Mouse (Mus musculus): ENCODE data around the gene Olfr1134.
"Not testable (repeated sequence)": the region's sequence is repeated elsewhere in the genome, so short reads cannot be mapped to it uniquely, and the experiment has no call there.

The Olfr1134 gene

DNA sequence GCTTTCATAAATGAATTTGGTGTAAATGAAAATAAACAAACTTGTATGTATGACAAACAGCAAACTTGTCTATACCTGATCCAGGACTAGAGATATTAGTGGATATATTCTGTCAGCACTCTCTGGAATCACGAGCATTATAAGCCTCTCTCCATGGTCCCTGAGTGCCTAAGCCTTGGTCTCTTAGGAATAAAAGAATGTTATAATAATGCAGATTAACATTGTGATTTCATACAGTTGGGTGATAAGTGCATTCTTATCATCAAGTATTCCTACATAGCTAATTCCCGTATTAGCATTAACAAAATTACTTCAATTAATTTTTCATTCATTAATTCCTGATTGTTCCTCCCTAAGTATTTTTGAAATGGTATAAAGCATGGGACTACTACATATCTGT is at the start of gene Olfr1134:
Gene Olfr1134, minus strand, starts transcription at position 101 of the 400 bp plus-strand sequence.
- DNase-seq (ENCODE audit: low read depth, low spot score) = no peak

DNA sequence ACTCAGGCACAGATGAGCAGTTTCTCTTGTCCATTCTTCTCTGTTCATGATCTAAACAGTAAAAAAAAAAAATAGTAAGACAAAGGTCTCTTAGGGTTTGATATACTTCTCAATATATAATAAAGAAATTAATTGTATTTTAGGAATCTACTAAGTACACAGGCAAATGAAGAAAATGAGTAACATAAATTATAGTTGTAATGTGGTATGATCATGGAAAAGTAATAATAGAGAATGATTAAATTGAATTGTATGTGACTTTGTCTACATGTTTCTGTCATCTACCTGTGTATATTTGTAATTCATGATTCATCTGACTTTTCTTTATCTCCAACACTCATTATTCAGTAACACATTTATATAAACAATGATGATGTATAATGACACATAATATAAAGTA is 35.6 kb upstream of the Olfr1134 start, which contains the start of gene Olfr1136:
Gene Olfr1136, minus strand, starts transcription at position 101 of the 400 bp plus-strand sequence.
- no peak for DNase-seq (ENCODE audit: low read depth, low spot score)

DNA sequence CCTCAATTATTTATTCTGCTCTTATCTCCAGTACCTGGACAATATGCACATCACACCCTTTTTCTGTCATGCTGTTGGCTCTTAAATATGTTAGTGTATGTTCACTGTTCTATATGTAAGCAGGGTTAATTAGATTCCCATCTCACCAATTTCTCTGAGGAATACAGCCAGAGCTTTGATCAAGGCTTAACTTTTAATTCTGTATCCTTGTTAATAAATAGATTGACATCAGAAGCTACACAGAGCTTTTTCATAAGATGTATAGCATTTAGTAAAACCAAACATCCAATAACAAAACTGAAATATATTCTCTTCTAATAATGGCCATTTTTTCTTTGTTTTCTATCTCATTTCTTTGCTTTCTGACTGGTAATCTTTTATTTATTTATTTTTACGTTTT is 15.3 kb upstream of the Olfr1134 start, which contains the start of gene Olfr1135:
Gene Olfr1135, minus strand, starts transcription at position 101 of the 400 bp plus-strand sequence.
- DNase-seq (ENCODE audit: low read depth, low spot score) = no peak

DNA sequence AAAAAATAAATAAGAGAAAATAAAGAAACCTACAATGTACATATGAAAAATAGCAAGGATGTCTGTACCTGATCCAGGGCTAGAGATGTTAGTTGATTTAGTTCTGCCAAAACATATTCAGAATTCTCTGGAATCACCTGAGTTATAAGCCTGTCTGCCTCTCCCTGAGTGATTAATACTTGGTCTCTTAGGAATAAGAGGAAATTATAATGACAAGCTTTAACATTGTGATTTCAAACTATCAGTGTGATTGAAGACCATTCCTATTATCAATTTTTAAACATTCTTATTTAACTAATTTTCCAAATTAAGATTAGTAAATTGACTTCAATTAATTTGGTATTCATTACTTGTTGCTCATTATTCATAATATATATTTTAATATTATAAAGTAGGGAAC is 11.0 kb downstream of the Olfr1134 start, which contains the start of gene Olfr1133:
Gene Olfr1133, minus strand, starts transcription at position 101 of the 400 bp plus-strand sequence.
- DNase-seq (ENCODE audit: low read depth, low spot score) = no peak

DNA sequence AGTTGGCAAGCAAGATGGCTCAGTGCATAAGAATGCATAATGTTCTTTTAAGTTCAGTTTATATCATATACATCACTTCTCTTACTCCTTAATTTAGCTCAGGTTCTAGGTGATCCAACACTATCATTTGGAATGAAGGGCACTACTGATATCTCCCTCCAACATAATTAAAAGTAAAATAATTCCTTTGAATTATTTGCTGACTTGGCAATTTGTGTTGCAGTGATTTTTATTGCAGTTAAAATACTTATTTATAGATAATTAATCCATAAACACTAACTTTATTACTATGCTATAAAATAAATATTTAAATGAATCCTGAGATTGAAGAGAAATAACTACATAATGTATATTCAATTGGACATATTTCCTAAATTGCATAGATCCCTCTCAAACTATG is 15.8 kb downstream of the Olfr1134 start:
- no peak for DNase-seq (ENCODE audit: low read depth, low spot score)

DNA sequence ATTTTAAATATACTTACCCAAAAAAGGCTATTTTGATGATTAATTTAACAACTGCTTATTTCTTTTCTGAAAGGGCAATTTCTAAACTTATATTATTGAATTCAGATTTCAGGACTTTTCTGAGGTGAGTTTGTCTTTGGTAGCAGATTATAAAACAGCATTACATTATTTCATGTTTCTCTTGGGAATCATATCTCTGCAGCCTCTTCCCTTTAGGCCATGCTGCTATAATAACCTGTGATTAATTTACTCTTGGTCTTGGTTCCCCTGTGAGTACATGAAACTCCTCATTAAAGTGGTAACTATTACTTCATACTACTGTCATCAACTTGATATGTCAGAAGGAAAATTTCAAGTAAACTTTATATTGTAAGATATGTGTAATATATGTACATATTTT is 20.8 kb downstream of the Olfr1134 start, which contains the start of gene Olfr1132:
Gene Olfr1132, minus strand, starts transcription at position 101 of the 400 bp plus-strand sequence.
- no peak for DNase-seq (ENCODE audit: low read depth, low spot score)

DNA sequence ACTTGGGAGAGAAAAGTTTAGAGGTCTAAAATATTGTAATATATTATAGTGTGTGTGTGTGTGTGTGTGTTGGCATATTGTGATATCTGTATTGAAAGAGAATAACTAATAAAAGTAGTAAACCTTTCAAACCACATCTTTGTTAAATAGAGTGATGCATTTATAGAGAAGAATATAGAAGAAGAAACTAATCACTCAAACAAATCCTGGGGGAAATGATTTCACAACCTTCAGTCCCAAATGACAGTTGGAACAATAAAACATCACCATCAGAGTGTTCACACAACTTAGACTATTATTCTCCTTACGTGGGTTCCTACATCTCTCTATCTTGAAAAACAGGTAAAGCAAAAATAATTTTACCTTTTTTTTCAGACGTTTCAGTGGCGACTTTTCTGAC is 31.5 kb downstream of the Olfr1134 start, which contains the start of gene Olfr1131:
Gene Olfr1131, plus strand, starts transcription at position 301 of the 400 bp plus-strand sequence.
- DNase-seq (ENCODE audit: low read depth, low spot score) = no peak

- not testable (repeated sequence) for DNase-seq (ENCODE audit: low read depth, low spot score)
Observed at GRCm38 (mm10) chr2:87605912-87606311, 52.3 kb downstream of the Olfr1134 start, which contains the start of gene Olfr1130. Olfr1130 (plus strand) TSS chr2:87606212.

Data from mesoderm, embryonic 11.5 days (tissue).